Mouse (Mus musculus) ovary, adult 18-20 months (tissue): ENCODE data around the gene Mrpl10.

Experiments
- DNase-seq: peaks from one replicate; pipeline ENCODE4 v3.0.0; 2022; ENCODE audit warnings: low spot score, mixed read lengths

The Mrpl10 gene

DNA sequence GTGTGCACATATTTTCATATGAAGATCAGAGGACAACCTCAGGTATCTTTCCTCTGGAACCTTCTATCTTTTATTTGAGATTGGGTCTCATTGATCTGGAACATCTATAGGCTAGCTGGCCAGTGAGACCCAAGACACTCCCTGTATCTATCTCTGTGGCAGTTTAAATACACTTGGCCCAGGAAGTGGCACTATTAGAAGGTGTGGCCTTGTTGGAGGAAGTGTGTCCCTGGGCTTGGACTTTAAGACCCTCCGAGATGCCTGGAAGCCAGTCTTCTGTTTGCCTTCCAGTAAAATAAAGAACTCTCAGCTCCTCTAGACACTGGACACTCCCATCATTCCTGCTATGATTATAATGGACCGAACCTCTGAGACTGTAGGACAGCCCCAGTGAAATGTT lies 28.4 kb downstream of the Mrpl10 start:
- DNase-seq, result no peak

DNA sequence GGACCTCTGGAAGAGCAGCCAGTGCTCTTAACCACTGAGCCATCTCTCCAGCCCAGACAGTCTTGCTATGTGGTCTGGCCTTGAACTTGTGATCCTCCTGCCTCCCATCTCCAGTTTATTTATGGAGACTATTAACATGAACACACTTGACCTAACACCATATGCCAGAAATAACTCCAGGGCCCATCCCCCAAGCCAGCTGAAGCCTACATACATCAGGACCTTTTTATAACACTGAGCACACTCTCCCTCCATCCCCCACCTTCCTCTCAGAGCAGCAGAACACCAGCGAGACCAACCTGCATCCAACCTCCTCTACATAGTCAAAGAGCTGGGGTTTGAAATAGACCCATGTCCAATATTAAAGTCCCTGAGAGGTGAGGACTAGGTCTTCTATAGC lies 29.8 kb downstream of the Mrpl10 start:
- DNase-seq, result no peak

DNA sequence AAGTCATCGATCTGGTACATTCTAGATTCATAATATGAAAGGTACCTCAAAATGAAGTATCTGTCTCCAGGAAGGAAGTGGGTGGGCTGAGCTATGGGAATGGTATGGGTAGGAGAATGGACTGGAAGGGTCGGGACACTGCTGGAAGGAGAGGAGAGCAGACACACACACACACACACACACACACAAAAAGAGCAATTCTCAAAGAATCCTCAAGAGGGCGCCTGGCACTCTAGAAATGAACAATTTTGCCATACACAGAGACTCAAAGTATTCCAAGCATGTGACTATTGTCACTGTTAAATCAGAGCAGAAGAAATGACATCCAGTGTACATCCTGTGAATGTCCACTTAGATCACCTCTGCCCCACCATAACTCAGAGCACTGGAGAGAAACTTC lies 31.2 kb downstream of the Mrpl10 start:
- no peak for DNase-seq

DNA sequence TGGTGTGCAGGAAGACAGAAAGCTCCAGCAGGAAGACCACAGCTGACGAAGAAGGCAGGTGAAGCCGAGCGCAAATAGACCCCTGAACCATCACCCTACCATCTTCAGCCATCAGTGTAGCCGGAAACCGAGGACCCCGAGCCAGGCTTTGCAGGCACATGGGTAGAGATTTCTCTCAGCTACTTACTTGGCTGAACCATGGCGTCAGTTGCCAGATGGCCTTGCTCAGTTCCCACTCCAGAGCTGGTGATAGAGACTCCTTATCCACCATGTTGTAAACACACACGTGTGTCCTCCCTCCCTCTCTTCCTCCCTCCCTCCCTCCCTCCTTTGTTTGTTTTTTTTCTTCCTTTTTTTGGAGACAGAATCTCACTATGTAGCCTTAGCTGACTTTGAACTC lies 32.9 kb downstream of the Mrpl10 start:
- no peak for DNase-seq

DNA sequence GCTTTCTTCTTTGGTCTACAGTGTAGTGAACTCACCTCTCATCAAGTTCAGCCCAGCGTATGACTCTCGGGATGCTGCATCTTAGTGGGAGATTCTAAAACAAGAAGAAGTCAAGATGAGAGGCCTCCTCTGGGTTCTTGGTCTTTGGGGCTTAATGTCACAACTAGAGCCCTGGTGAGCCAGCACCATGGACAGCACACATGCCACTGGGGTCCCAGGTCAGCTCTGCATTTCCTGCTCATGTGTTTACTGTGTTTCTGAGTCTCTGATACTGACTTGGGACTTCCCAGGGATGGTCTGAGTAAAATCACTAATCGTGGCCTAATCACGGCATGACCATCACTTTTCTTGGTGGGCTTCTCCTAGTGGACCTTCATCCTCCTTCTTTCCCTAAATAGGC lies 37.4 kb downstream of the Mrpl10 start:
- DNase-seq, result no peak

DNA sequence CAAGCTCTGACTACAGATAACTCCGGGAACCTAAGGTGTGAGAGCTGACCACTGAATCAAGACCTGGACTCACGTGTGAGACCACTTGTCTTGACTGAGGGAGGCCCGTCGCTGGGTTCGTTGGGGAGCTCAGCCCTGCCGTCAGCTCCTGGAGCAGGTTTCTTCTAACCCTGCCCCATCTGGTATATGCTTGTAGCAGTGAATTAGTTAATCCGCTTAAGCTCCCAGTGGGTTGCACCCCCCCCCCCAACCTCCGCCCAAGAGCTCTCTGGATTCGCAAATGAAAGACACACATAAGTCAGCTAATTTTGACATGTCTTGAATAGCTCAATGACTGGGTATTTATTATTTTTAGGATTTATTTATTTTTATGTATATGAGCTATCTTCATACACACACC lies 38.9 kb downstream of the Mrpl10 start:
- DNase-seq, result no peak

DNA sequence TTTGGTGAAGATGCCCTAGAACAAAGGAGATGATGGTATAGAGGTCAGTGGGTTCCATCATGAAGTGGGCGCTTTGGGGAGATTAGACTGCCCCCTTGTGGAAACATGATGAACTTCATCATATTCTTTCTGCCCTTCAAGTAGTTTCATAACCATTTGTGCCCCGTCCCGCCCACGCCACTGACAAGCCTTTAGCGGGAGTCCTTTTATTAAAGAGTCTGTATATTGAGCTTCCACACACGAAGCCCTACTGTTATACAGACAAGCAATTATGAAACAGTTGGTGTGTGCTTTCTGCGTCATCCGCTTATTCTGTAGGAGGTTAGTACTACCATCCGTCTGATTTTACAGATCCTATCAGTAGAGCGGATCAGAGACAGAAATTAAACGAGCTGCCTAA lies 41.6 kb downstream of the Mrpl10 start:
- no peak for DNase-seq

DNA sequence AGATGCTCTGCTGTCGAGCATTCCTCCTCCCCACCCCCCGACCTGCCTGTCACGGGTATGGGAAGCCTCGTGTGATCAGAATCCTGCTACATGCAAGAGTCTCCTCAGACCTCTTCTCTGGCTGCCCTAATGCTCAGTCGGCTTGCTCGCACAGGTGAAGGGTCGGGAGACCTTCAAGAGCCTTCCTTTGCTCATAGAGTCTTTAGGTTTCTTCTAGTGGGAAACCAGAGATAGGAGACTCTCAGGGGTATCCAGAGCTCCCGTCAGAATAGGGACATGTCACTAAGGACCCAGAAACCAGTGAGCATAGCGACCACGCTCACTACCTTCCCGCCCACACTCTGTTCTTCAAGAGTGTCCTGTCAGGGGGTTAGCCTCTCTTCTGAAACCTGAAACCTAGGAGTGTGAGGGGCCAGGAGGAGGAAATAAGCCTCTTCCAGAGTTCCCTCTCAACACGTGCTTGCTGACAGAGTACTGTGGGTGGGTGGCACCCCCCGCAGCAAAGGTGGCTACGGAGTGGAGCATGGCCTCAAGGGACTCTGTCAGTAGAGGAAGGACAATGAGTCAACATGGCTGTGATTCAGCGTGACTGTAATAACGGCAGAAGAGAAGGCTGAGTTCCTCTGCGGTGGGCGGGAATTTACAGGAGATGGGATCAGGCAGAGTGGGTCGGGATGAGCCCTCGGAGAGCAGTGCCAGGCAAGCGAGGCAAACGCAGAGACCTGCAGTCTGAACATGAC lies 42.2 kb downstream of the Mrpl10 start:
- DNase-seq, result no peak

DNA sequence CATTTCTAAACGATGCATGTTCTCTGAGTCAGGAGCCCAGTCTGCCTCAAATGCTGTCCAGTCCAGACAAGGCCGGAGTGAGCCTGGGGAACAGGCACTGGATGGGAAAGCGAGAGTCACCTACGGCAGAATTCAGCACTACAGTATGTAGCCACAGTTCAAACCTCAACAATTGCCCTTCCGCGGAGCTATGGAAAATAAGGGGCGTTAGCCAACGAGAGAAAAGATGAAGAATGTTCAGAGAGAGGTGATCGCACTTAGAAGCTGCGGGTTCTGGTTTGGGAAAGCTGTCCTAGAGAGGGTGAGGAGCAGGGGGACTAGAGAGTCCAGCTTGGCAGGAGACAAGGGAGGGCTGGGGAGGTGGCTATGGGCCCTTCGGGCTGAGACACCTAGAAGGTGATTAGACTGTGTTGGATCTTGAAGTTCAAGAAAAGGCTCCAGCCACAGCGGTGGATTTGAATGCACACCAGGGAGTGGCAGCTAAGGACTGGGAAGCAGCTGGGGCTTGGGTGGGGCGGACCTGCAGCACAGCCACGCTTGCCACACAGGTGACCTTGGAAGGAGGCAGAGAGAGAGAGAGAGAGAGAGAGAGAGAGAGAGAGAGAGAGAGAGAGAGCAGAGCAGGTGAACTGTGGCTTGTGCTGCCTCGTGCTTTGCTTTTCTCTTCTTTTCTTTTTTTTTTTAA lies 43.6 kb downstream of the Mrpl10 start:
- DNase-seq, result no peak

DNA sequence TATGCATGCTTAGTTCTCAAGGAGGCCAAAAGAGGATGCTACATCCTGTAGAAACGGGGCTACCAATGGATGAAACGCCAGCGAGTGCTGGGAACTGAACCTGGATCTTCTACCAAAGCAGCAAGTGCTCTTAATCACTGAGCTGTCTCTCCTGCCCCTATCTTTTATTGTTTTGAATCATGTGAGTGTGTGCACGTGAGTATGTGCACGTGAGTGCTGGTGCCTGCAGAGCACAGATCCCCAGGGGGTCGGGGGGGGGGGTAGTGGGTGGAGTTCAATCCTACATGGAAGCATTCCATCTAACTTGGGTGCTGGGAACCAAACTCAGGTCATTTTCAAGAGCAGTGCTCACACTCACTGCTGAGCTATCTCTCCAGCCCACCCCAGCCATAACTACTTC lies 45.0 kb downstream of the Mrpl10 start:
- no peak for DNase-seq

DNA sequence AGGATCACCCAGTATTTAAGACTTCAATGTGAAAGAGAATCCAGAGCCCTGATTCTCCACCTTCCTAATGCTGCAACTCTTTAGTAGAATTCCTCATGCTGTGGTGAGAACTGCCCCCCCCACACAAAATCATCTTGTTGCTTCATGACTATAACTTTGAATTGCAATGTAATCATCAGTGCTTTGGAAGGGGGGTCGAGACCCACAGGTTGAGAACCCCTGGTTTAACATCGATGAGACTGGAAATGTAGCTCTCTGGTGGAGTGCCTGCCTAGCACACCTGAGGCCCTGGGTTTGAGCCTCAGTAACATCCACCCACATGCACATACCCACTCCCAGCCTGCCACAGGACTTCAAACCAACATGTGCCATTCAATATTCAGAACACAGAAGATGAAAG lies 53.2 kb downstream of the Mrpl10 start:
- no peak for DNase-seq

DNA sequence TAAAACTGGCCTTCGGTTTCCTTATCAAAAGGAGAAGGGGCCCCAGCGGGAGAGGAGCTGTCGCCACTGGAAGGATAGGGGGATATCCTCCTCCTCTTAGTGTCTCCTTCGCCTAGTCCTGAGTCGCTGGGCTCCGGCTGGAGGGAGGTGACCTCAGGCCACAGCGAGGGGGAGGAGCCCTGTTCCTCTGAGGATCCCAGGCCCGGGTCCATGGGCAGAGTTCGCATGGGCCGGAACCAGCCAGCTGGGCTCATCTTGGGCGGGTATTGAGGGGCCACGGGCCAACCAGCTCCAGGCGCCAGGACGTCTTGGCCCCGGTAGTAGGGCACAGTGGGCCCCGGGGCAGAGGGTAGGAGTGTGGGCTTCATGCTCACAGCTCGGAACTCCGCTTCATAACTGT lies 57.4 kb downstream of the Mrpl10 start:
- DNase-seq, result no peak
